11 mouse cellular contexts compared by ENCODE assay signal in genomic region chr1:54647335-54647745, GRCm38 (mm10).
DNase-seq lines count a peak whose midpoint lies in the region; ATAC-seq lines count a peak whose summit lies in the region.
"Had no signal": no experiment of that assay in that cellular context is flagged by ENCODE, and none has a peak within 500 bp of the region (broad histone marks: within the 10 kb centered on the region; RNA-seq: fewer than 3 reads in every experiment).

No protein-coding gene starts in this region.

- no peak overlapping the region for H3K27ac ChIP-seq in midbrain, embryonic 14.5 days (replicated peaks; ENCODE audit: low read depth, low read length)
- no peak overlapping the region for H3K27ac ChIP-seq in midbrain, embryonic 10.5 days (replicated peaks)
- H3K27ac ChIP-seq: limb, embryonic 12.5 days; midbrain, embryonic 12.5 days had no signal

- H3K27me3 ChIP-seq in midbrain, embryonic 14.5 days (ENCODE audit: control insufficient read depth, insufficient read depth, low read length), result no peaks in the 10 kb centered on the region
- H3K27me3 ChIP-seq in midbrain, embryonic 10.5 days (ENCODE audit: low read depth, poor library complexity, severe bottlenecking), result no peaks in the 10 kb centered on the region
- H3K27me3 ChIP-seq: limb, embryonic 12.5 days; midbrain, embryonic 12.5 days had no signal

- no peak overlapping the region for H3K4me2 ChIP-seq in midbrain, embryonic 14.5 days (ENCODE audit: low read length)
- H3K4me2 ChIP-seq: limb, embryonic 12.5 days; midbrain, embryonic 12.5 days had no signal

- H3K4me1 ChIP-seq in midbrain, embryonic 14.5 days (ENCODE audit: control insufficient read depth, insufficient read depth, low read length), result peaks cover 6% of the 10 kb centered on the region; the same call in 1 of the 2 replicates
- H3K4me1 ChIP-seq in midbrain, embryonic 10.5 days, result no peaks in the 10 kb centered on the region
- H3K4me1 ChIP-seq: limb, embryonic 12.5 days; midbrain, embryonic 12.5 days had no signal

- H3K9me3 ChIP-seq in midbrain, embryonic 14.5 days (ENCODE audit: control insufficient read depth, low read length), result no peaks in the 10 kb centered on the region
- H3K9me3 ChIP-seq in midbrain, embryonic 10.5 days (replicated peaks), result no peaks in the 10 kb centered on the region
- H3K9me3 ChIP-seq: limb, embryonic 12.5 days; midbrain, embryonic 12.5 days had no signal

- ATAC-seq in midbrain, embryonic 14.5 days (ENCODE audit: low FRiP score, low TSS enrichment), result peak; percentile 58; the same call in 1 of the 2 replicates
- peak; percentile 52 for ATAC-seq in common myeloid progenitor, adult 5-6 weeks (replicated peaks; ENCODE audit: low read depth, poor library complexity, severe bottlenecking)

- H3K9ac ChIP-seq in midbrain, embryonic 14.5 days (replicated peaks; ENCODE audit: low read length), result no peak overlapping the region
- H3K9ac ChIP-seq: limb, embryonic 12.5 days; midbrain, embryonic 12.5 days had no signal

- 57% methylated on average over 3 of the region's 3 CpGs for WGBS in midbrain, embryonic 14.5 days
- 93% methylated on average over 3 of the region's 3 CpGs for WGBS in midbrain, embryonic 10.5 days

- no peak overlapping the region for H3K4me3 ChIP-seq in midbrain, embryonic 14.5 days (replicated peaks; ENCODE audit: low read depth, low read length)
- H3K4me3 ChIP-seq in midbrain, embryonic 10.5 days, result no peak overlapping the region
- H3K4me3 ChIP-seq: limb, embryonic 12.5 days; midbrain, embryonic 12.5 days had no signal

- H3K36me3 ChIP-seq in midbrain, embryonic 14.5 days (ENCODE audit: control insufficient read depth, insufficient read depth, low read length), result peaks cover 3% of the 10 kb centered on the region; the same call in 1 of the 2 replicates
- H3K36me3 ChIP-seq in midbrain, embryonic 10.5 days, result no peaks in the 10 kb centered on the region
- H3K36me3 ChIP-seq: midbrain, embryonic 12.5 days had no signal

- peak; percentile 4 for DNase-seq in embryo, embryonic 11 days
- DNase-seq in embryo, embryonic 9.5 days (ENCODE audit: extremely low spot score), result no peak
- peak; percentile 77 for DNase-seq in midbrain, embryonic 14.5 days
- no peak for DNase-seq in midbrain, embryonic 10.5 days (ENCODE audit: low spot score)
- DNase-seq in natural killer cell, adult 2 months (ENCODE audit: low spot score in 2 of 2), result peak; percentile 14 to 25
- no peak for DNase-seq in left cerebral cortex, adult 11 months (ENCODE audit: low spot score)
- DNase-seq in cerebellum, adult 8-10 months, result no peak
- DNase-seq: adrenal gland, adult 8-10 months had no signal

Comparison
In these comparisons a context has a peak if more than half of its experiments do, and no peak if none do; other contexts are left out.
1. DNase-seq: peak in embryo, embryonic 11 days (single experiment), midbrain, embryonic 14.5 days (single experiment) and natural killer cell, adult 2 months (2 of 2); none in embryo, embryonic 9.5 days (single experiment), midbrain, embryonic 10.5 days (single experiment), left cerebral cortex, adult 11 months (single experiment) and cerebellum, adult 8-10 months (single experiment).